Mouse (Mus musculus): Measurements from ENCODE around the gene Sdad1. TPM values are rescaled to one million over a fixed set of nuclear protein-coding genes. Genes with fewer than 3 reads are reported as not detected.

Gene Sdad1
- total and polyA plus RNA-seq, 3 experiments: 13.2 to 39.1 (median 25.0) TPM

GRCm38 (mm10) chr5:92312046-92312715, 1.9 kb upstream of the Sdad1 start:
- peak; percentile 80 for DNase-seq

GRCm38 (mm10) chr5:92304291-92304690, 6.0 kb downstream of the Sdad1 start:
- DNase-seq: peak; percentile 25

- DNase-seq: no peak
These were observed 8.0 kb downstream of the Sdad1 start for GRCm38 (mm10) chr5:92302149-92302840.

GRCm38 (mm10) chr5:92294525-92294924, 15.8 kb downstream of the Sdad1 start:
- peak; percentile 37 for DNase-seq

- no peak for DNase-seq
These were observed 18.4 kb downstream of the Sdad1 start for GRCm38 (mm10) chr5:92291652-92292414.

GRCm38 (mm10) chr5:92287840-92288239, 22.4 kb downstream of the Sdad1 start:
- no peak for DNase-seq

- DNase-seq: no peak
These were observed 27.2 kb downstream of the Sdad1 start for GRCm38 (mm10) chr5:92283107-92283506.

- peak; percentile 42 for DNase-seq
These were observed 27.7 kb downstream of the Sdad1 start for GRCm38 (mm10) chr5:92282571-92282970.

- DNase-seq: no peak
These were observed 31.2 kb downstream of the Sdad1 start for GRCm38 (mm10) chr5:92278942-92279537.

- peak; percentile 95 for DNase-seq
These were observed 32.6 kb downstream of the Sdad1 start, which contains the start of gene Naaa for GRCm38 (mm10) chr5:92277437-92278394. Gene Naaa, minus strand, starts transcription at chr5:92278170.

- DNase-seq: no peak
These were observed 39.8 kb downstream of the Sdad1 start for GRCm38 (mm10) chr5:92270496-92270895.

- DNase-seq: peak; percentile 65
These were observed 46.4 kb downstream of the Sdad1 start for GRCm38 (mm10) chr5:92263761-92264359.

- no peak for DNase-seq
These were observed 47.6 kb downstream of the Sdad1 start for GRCm38 (mm10) chr5:92262646-92263045.

GRCm38 (mm10) chr5:92256218-92256617, 54.1 kb downstream of the Sdad1 start, which contains the start of gene Ppef2:
Gene Ppef2, minus strand, starts transcription at chr5:92256278.
- DNase-seq: no peak

- no peak for DNase-seq
These were observed 55.8 kb downstream of the Sdad1 start for GRCm38 (mm10) chr5:92254476-92254875.

GRCm38 (mm10) chr5:92252797-92253343, 57.4 kb downstream of the Sdad1 start:
- DNase-seq: no peak

GRCm38 (mm10) chr5:92252031-92252430, 58.2 kb downstream of the Sdad1 start:
- no peak for DNase-seq

GRCm38 (mm10) chr5:92248614-92249013, 61.7 kb downstream of the Sdad1 start:
- DNase-seq: no peak

GRCm38 (mm10) chr5:92245483-92245882, 64.8 kb downstream of the Sdad1 start:
- no peak for DNase-seq

GRCm38 (mm10) chr5:92244900-92245299, 65.4 kb downstream of the Sdad1 start:
- no peak for DNase-seq

Measured in adrenal gland, adult 2 months (tissue).